Mouse (Mus musculus): ENCODE results near the gene Dkk2.

- no peak for TF ChIP-seq POLR2A (IDR thresholded peaks at IDR 0.05; ENCODE audit: extremely low read depth, insufficient read depth, low read length)
- no peak for TF ChIP-seq CTCF (IDR thresholded peaks at IDR 0.05; ENCODE audit: low read depth, low read length)
Measured at GRCm38 (mm10) chr3:132086461-132086860, 1.4 kb downstream of the Dkk2 start.
